Mouse (Mus musculus) heart, embryonic 14.5 days (tissue): Measurements from ENCODE around the gene Dpysl5. TPM values are rescaled to one million over a fixed set of nuclear protein-coding genes. Genes with fewer than 3 reads are reported as not detected.

Experiments
- ATAC-seq: fragments of 200-750 bp; cut with Nextera tagmentation; 2 replicates; pipeline ENCODE4 v1.8.0; 2017; ENCODE audit warnings: low read depth, moderate TSS enrichment; ENCODE audit not compliant: insufficient number of reproducible peaks, insufficient read depth, low FRiP score
- H3K27ac ChIP-seq, 2 experiments: fragments of 200-500 bp in 1 of 2; fragments of 300-500 bp in 1 of 2; sonication (generic) in 1 of 2; replicated peaks in 1 of 2; 2 replicates each; pipeline ENCODE4 v1.5.1; 2012 to 2014; ENCODE audit warnings: low read depth in 2 of 2, low read length in 2 of 2, control low read depth in 1 of 2, mild to moderate bottlenecking in 1 of 2, mixed read lengths in 1 of 2; ENCODE audit not compliant: control insufficient read depth in 1 of 2, insufficient read depth in 1 of 2
- H3K27me3 ChIP-seq: fragments of 300-500 bp; sonication (generic); 2 replicates; pipeline ENCODE4 v1.6.1; 2014; ENCODE audit warnings: mild to moderate bottlenecking, low read length, control low read depth; ENCODE audit not compliant: control insufficient read depth, insufficient read depth
- H3K36me3 ChIP-seq: fragments of 300-500 bp; sonication (generic); 2 replicates; pipeline ENCODE4 v1.6.1; 2014; ENCODE audit warnings: mild to moderate bottlenecking, control low read depth, low read length, mixed read lengths; ENCODE audit not compliant: control insufficient read depth, insufficient read depth
- H3K4me1 ChIP-seq, 2 experiments: fragments of 200-500 bp in 1 of 2; fragments of 300-500 bp in 1 of 2; sonication (generic) in 1 of 2; 2 replicates each; pipeline ENCODE4 v1.6.1; 2012 to 2014; ENCODE audit warnings: low read length in 2 of 2, control low read depth in 1 of 2, mixed read lengths in 1 of 2; ENCODE audit not compliant: control insufficient read depth in 2 of 2, insufficient read depth in 2 of 2
- H3K4me2 ChIP-seq: fragments of 300-500 bp; sonication (generic); 2 replicates; pipeline ENCODE4 v1.6.1; 2014; ENCODE audit warnings: mild to moderate bottlenecking, low read length
- H3K4me3 ChIP-seq, 2 experiments: fragments of 200-500 bp in 1 of 2; fragments of 300-500 bp in 1 of 2; sonication (generic) in 1 of 2; 2 replicates each; pipeline ENCODE4 v1.5.1; 2012 to 2014; ENCODE audit warnings: low read length in 2 of 2, mild to moderate bottlenecking in 2 of 2, control low read depth in 1 of 2, low read depth in 1 of 2, moderate library complexity in 1 of 2; ENCODE audit not compliant: control insufficient read depth in 1 of 2, insufficient read depth in 1 of 2
- H3K9ac ChIP-seq: fragments of 300-500 bp; sonication (generic); 2 replicates; pipeline ENCODE4 v1.6.1; 2014; ENCODE audit warnings: mild to moderate bottlenecking, low read length
- H3K9me3 ChIP-seq: fragments of 300-500 bp; sonication (generic); 2 replicates; pipeline ENCODE4 v1.6.1; 2016; ENCODE audit warnings: low read length, control low read depth; ENCODE audit not compliant: control insufficient read depth
- WGBS: fragments of 180-500 bp; shearing (Covaris S2); extraction: QIAGEN DNeasy Blood & Tissue Kit; methylation state at CpG from one replicate; pipeline ENCODE4 v1.1.7; 2014; 5-methylcytosine and 5-hydroxymethylcytosine counted together
- polyA plus RNA-seq: library from polyadenylated mRNA; unstranded; fragments of >200 nt; fragmentation: Nextera tagmentation; extraction: Ambion mirVana; gene quantifications from 2 replicates; pipeline ENCODE4 v1.2.1, GENCODE M21; 2014

Gene Dpysl5
- polyA plus RNA-seq, 1 experiment from 2014 or later = 3.3 TPM

GRCm38 (mm10) chr5:30701866-30702265 lies 9.5 kb upstream of the Dpysl5 start:
- WGBS = 83% methylated on average over 3 of the region's 3 CpGs
- Histone ChIP-seq H3K27ac (no peak overlapping the region), H3K9ac (no peak overlapping the region), H3K9me3 (no peaks in the 10 kb centered on the region), H3K4me1 (peaks cover 0 to 6% of the 10 kb centered on the region in 2 experiments; a peak in 1 of 4 replicates), H3K36me3 (no peaks in the 10 kb centered on the region), H3K4me3 (no peak overlapping the region), H3K27me3 (peaks cover 4% of the 10 kb centered on the region; the same call in 1 of the 2 replicates), H3K4me2 (no peak overlapping the region)
- ATAC-seq = no peak

- 10% methylated on average over 13 of the region's 13 CpGs for WGBS
- no peaks in the 10 kb centered on the region for H3K36me3 ChIP-seq
- no peak overlapping the region for H3K4me2 ChIP-seq
- H3K9ac ChIP-seq = no peak overlapping the region
- H3K27ac ChIP-seq = no peak overlapping the region
- peaks cover 58% of the 10 kb centered on the region for H3K27me3 ChIP-seq
- H3K4me3 ChIP-seq = no peak overlapping the region
- ATAC-seq = no peak
- no peaks in the 10 kb centered on the region for H3K9me3 ChIP-seq
- peaks cover 8 to 22% of the 10 kb centered on the region in 2 experiments; a peak in 3 of 4 replicates for H3K4me1 ChIP-seq
Measured at GRCm38 (mm10) chr5:30709744-30710383, 1.5 kb upstream of the Dpysl5 start.

GRCm38 (mm10) chr5:30710486-30710885 lies 878 bp upstream of the Dpysl5 start:
- ATAC-seq = no peak
- H3K4me2 ChIP-seq = no peak overlapping the region

GRCm38 (mm10) chr5:30712002-30712390 lies 632 bp downstream of the Dpysl5 start:
- Histone ChIP-seq H3K4me2 (peak overlapping the region; percentile 95), H3K27me3 (peaks cover 74% of the 10 kb centered on the region)
- 2% methylated on average over 14 of the region's 14 CpGs for WGBS

More at GRCm38 (mm10) chr5:30710486-30710885, 878 bp upstream of the Dpysl5 start:
- Histone ChIP-seq H3K9me3 (no peaks in the 10 kb centered on the region), H3K4me1 (peaks cover 8 to 22% of the 10 kb centered on the region in 2 experiments; a peak in 3 of 4 replicates), H3K27me3 (peaks cover 63% of the 10 kb centered on the region), H3K36me3 (no peaks in the 10 kb centered on the region), H3K4me3 (no peak overlapping the region), H3K9ac (no peak overlapping the region), H3K27ac (no peak overlapping the region)
- 26% methylated on average over 8 of the region's 8 CpGs for WGBS

GRCm38 (mm10) chr5:30712441-30713298 lies 1.3 kb downstream of the Dpysl5 start:
- under 1% methylated on average over 42 of the region's 43 CpGs for WGBS
- ATAC-seq = no peak
- Histone ChIP-seq H3K4me3 (peak overlapping the region; percentile 40 to 53), H3K4me1 (peaks cover 8 to 22% of the 10 kb centered on the region in 2 experiments; a peak in 3 of 4 replicates), H3K9ac (peak overlapping the region; percentile 45; the same call in 1 of the 2 replicates), H3K27ac (no peak overlapping the region), H3K27me3 (peaks cover 74% of the 10 kb centered on the region), H3K9me3 (no peaks in the 10 kb centered on the region), H3K36me3 (no peaks in the 10 kb centered on the region), H3K4me2 (peak overlapping the region; percentile 95)

More at GRCm38 (mm10) chr5:30712002-30712390, 632 bp downstream of the Dpysl5 start:
- Histone ChIP-seq H3K4me1 (peaks cover 8 to 22% of the 10 kb centered on the region in 2 experiments; a peak in 3 of 4 replicates), H3K27ac (no peak overlapping the region), H3K9me3 (no peaks in the 10 kb centered on the region), H3K4me3 (peak overlapping the region; percentile 40 to 53), H3K9ac (peak overlapping the region; percentile 64), H3K36me3 (no peaks in the 10 kb centered on the region)
- no peak; the same call in 1 of the 2 replicates for ATAC-seq

- Histone ChIP-seq H3K4me3 (peak overlapping the region; percentile 40 to 53), H3K27me3 (peaks cover 69% of the 10 kb centered on the region), H3K4me2 (peak overlapping the region; percentile 95), H3K36me3 (no peaks in the 10 kb centered on the region), H3K9ac (peak overlapping the region; percentile 45; the same call in 1 of the 2 replicates), H3K27ac (no peak overlapping the region), H3K4me1 (peaks cover 8 to 22% of the 10 kb centered on the region in 2 experiments; a peak in 3 of 4 replicates), H3K9me3 (no peaks in the 10 kb centered on the region)
- no peak for ATAC-seq
- under 1% methylated on average over 20 of the region's 20 CpGs for WGBS
Measured at GRCm38 (mm10) chr5:30713299-30713675, 1.9 kb downstream of the Dpysl5 start.

GRCm38 (mm10) chr5:30713691-30714090 lies 2.3 kb downstream of the Dpysl5 start:
- Histone ChIP-seq H3K4me1 (peaks cover 8 to 22% of the 10 kb centered on the region in 2 experiments; a peak in 3 of 4 replicates), H3K27ac (no peak overlapping the region), H3K9ac (no peak overlapping the region), H3K4me2 (peak overlapping the region; percentile 95), H3K36me3 (no peaks in the 10 kb centered on the region), H3K9me3 (no peaks in the 10 kb centered on the region), H3K27me3 (peaks cover 66% of the 10 kb centered on the region), H3K4me3 (peak overlapping the region; percentile 40 to 53)
- 22% methylated on average over 11 of the region's 11 CpGs for WGBS
- ATAC-seq = no peak
